Mouse (Mus musculus) liver, embryonic 11.5 days (tissue): ENCODE measurements around the gene Tbkbp1. TPM values are rescaled to one million over a fixed set of nuclear protein-coding genes. Genes with fewer than 3 reads are reported as not detected.

Source experiments
- ATAC-seq: fragments of 200-750 bp; cut with Nextera tagmentation; replicated peaks from 2 replicates; pipeline ENCODE4 v1.8.0; 2017; ENCODE audit warnings: moderate number of reproducible peaks, mild to moderate bottlenecking, moderate TSS enrichment, moderate library complexity; ENCODE audit not compliant: low FRiP score
- DNase-seq: peaks from one replicate; pipeline ENCODE4 v3.0.0-alpha.2; 2017; ENCODE audit warnings: low spot score
- H3K27ac ChIP-seq: fragments of 300-500 bp; sonication (generic); 2 replicates; pipeline ENCODE4 v1.5.1; 2014; ENCODE audit warnings: mild to moderate bottlenecking, low read depth, low read length, control low read depth
- H3K27me3 ChIP-seq: fragments of 300-500 bp; sonication (generic); replicated peaks from 2 replicates; pipeline ENCODE4 v1.6.1; 2014; ENCODE audit warnings: low read length, mixed read lengths; ENCODE audit not compliant: control insufficient read depth, insufficient read depth
- H3K36me3 ChIP-seq: fragments of 300-500 bp; sonication (generic); 2 replicates; pipeline ENCODE4 v1.6.1; 2014; ENCODE audit warnings: mild to moderate bottlenecking, low read length, moderate library complexity, mixed read lengths; ENCODE audit not compliant: control insufficient read depth, insufficient read depth
- H3K4me1 ChIP-seq: fragments of 300-500 bp; sonication (generic); replicated peaks from 2 replicates; pipeline ENCODE4 v1.6.1; 2014; ENCODE audit warnings: low read length, mixed read lengths; ENCODE audit not compliant: control insufficient read depth, insufficient read depth
- H3K4me2 ChIP-seq: fragments of 300-500 bp; sonication (generic); 2 replicates; pipeline ENCODE4 v1.6.1; 2014; ENCODE audit warnings: mild to moderate bottlenecking, control low read depth, moderate library complexity
- H3K4me3 ChIP-seq: fragments of 300-500 bp; sonication (generic); 2 replicates; pipeline ENCODE4 v1.5.1; 2014; ENCODE audit warnings: low read depth, low read length, control low read depth
- H3K9ac ChIP-seq: fragments of 300-500 bp; sonication (generic); 2 replicates; pipeline ENCODE4 v1.6.1; 2014; ENCODE audit warnings: low read depth, low read length, control low read depth
- H3K9me3 ChIP-seq: fragments of 300-500 bp; sonication (generic); 2 replicates; pipeline ENCODE4 v1.6.1; 2016; ENCODE audit warnings: low read length, inconsistent platforms, mixed read lengths; ENCODE audit not compliant: control insufficient read depth
- WGBS: fragments of 180-500 bp; shearing (Covaris S2); extraction: QIAGEN DNeasy Blood & Tissue Kit; methylation state at CpG from one replicate; pipeline ENCODE4 v1.1.7; 2014; 5-methylcytosine and 5-hydroxymethylcytosine counted together
- polyA plus RNA-seq: library from polyadenylated mRNA; unstranded; fragments of >200 nt; fragmentation: Nextera tagmentation; extraction: Ambion mirVana; gene quantifications from 2 replicates; pipeline ENCODE4 v1.2.1, GENCODE M21; 2014

Tbkbp1 gene
- polyA plus RNA-seq, 1 experiment from 2014 or later = 5.4 TPM

- Histone ChIP-seq H3K9ac (no peak overlapping the region), H3K9me3 (no peaks in the 10 kb centered on the region), H3K4me3 (no peak overlapping the region), H3K27ac (no peak overlapping the region), H3K4me2 (no peak overlapping the region), H3K36me3 (peaks cover 80% of the 10 kb centered on the region), H3K27me3 (no peaks in the 10 kb centered on the region), H3K4me1 (no peaks in the 10 kb centered on the region)
- DNase-seq (no peak), ATAC-seq (no peak)
- 98% methylated on average over 2 of the region's 2 CpGs for WGBS
Observed at GRCm38 (mm10) chr11:97178198-97178597, 26.9 kb upstream of the Tbkbp1 start.

- Histone ChIP-seq H3K27ac (no peak overlapping the region), H3K36me3 (peaks cover 81% of the 10 kb centered on the region), H3K4me3 (no peak overlapping the region), H3K4me1 (no peaks in the 10 kb centered on the region), H3K9me3 (no peaks in the 10 kb centered on the region), H3K27me3 (no peaks in the 10 kb centered on the region), H3K9ac (no peak overlapping the region), H3K4me2 (no peak overlapping the region)
- DNase-seq = no peak
- WGBS = 65% methylated on average over 3 of the region's 3 CpGs
- ATAC-seq = no peak
Observed at GRCm38 (mm10) chr11:97176851-97177250, 25.6 kb upstream of the Tbkbp1 start.

GRCm38 (mm10) chr11:97175499-97175898, 24.2 kb upstream of the Tbkbp1 start:
- ATAC-seq (no peak), DNase-seq (no peak)
- Histone ChIP-seq H3K36me3 (peaks cover 81% of the 10 kb centered on the region), H3K27me3 (no peaks in the 10 kb centered on the region), H3K27ac (no peak overlapping the region), H3K4me1 (no peaks in the 10 kb centered on the region), H3K9me3 (no peaks in the 10 kb centered on the region), H3K4me3 (no peak overlapping the region), H3K4me2 (no peak overlapping the region), H3K9ac (no peak overlapping the region)
- 93% methylated on average over 7 of the region's 7 CpGs for WGBS

GRCm38 (mm10) chr11:97160341-97160740, 9.0 kb upstream of the Tbkbp1 start:
- Histone ChIP-seq H3K4me3 (no peak overlapping the region), H3K4me2 (no peak overlapping the region), H3K4me1 (no peaks in the 10 kb centered on the region), H3K9me3 (no peaks in the 10 kb centered on the region), H3K27me3 (no peaks in the 10 kb centered on the region), H3K9ac (no peak overlapping the region), H3K36me3 (peaks cover 59% of the 10 kb centered on the region), H3K27ac (no peak overlapping the region)
- 79% methylated on average over 6 of the region's 6 CpGs for WGBS
- ATAC-seq (no peak), DNase-seq (no peak)

- WGBS = 79% methylated on average over 7 of the region's 7 CpGs
- Histone ChIP-seq H3K27me3 (0 out of 2 replicates have a peak, but pooled peaks cover 2% of the 10 kb centered on the region), H3K9ac (no peak overlapping the region), H3K9me3 (no peaks in the 10 kb centered on the region), H3K4me2 (no peak overlapping the region), H3K4me1 (peaks cover 8% of the 10 kb centered on the region), H3K4me3 (no peak overlapping the region), H3K27ac (no peak overlapping the region), H3K36me3 (peaks cover 30% of the 10 kb centered on the region)
- ATAC-seq (no peak), DNase-seq (no peak)
Observed at GRCm38 (mm10) chr11:97156999-97157398, 5.7 kb upstream of the Tbkbp1 start.

GRCm38 (mm10) chr11:97152662-97153287, 1.5 kb upstream of the Tbkbp1 start:
- no peak for DNase-seq
- Histone ChIP-seq H3K27ac (no peak overlapping the region), H3K9me3 (no peaks in the 10 kb centered on the region), H3K27me3 (peaks cover 10% of the 10 kb centered on the region; the same call in 1 of the 2 replicates), H3K4me3 (no peak overlapping the region), H3K36me3 (peaks cover 2% of the 10 kb centered on the region; the same call in 1 of the 2 replicates), H3K4me2 (peak overlapping the region; percentile 88; the same call in 1 of the 2 replicates), H3K9ac (no peak overlapping the region), H3K4me1 (peaks cover 19% of the 10 kb centered on the region)
- 33% methylated on average over 10 of the region's 10 CpGs for WGBS
- ATAC-seq = no peak

GRCm38 (mm10) chr11:97152023-97152426, 730 bp upstream of the Tbkbp1 start:
- peak overlapping the region; percentile 79; the same call in 1 of the 2 replicates for H3K4me3 ChIP-seq
- no peaks in the 10 kb centered on the region for H3K9me3 ChIP-seq
- H3K27ac ChIP-seq = no peak overlapping the region; the same call in 1 of the 2 replicates
- 6% methylated on average over 11 of the region's 11 CpGs for WGBS
- no peak overlapping the region for H3K9ac ChIP-seq
- ATAC-seq (no peak), DNase-seq (no peak)
- peak overlapping the region; percentile 88 for H3K4me2 ChIP-seq
- peaks cover 2% of the 10 kb centered on the region; the same call in 1 of the 2 replicates for H3K36me3 ChIP-seq
- peaks cover 19% of the 10 kb centered on the region for H3K4me1 ChIP-seq
- H3K27me3 ChIP-seq = peaks cover 10% of the 10 kb centered on the region; the same call in 1 of the 2 replicates

GRCm38 (mm10) chr11:97150411-97151330, 624 bp downstream of the Tbkbp1 start:
- H3K9me3 ChIP-seq = no peaks in the 10 kb centered on the region
- peaks cover 10% of the 10 kb centered on the region; the same call in 1 of the 2 replicates for H3K27me3 ChIP-seq
- H3K9ac ChIP-seq = peak overlapping the region; percentile 69
- peak; percentile 76 for DNase-seq
- peak overlapping the region; percentile 88 for H3K4me2 ChIP-seq
- peaks cover 2% of the 10 kb centered on the region; the same call in 1 of the 2 replicates for H3K36me3 ChIP-seq
- peak overlapping the region; percentile 79 for H3K4me3 ChIP-seq
- peak; percentile 59 for ATAC-seq
- peak overlapping the region; percentile 68 for H3K27ac ChIP-seq
- H3K4me1 ChIP-seq = peaks cover 24% of the 10 kb centered on the region
- WGBS = under 1% methylated on average over 92 of the region's 102 CpGs
